Mouse (Mus musculus) olfactory bulb, adult 2 months (tissue): ENCODE measurements around the gene Slc12a5.

Experiments
- CTCF ChIP-seq: fragments of 200-500 bp; IDR thresholded peaks from 2 replicates; pipeline ENCODE4 v1.5.1; 2012; ENCODE audit warnings: low read depth, mild to moderate bottlenecking, low read length, moderate library complexity; ENCODE audit not compliant: insufficient read depth
- POLR2A ChIP-seq: fragments of 200-500 bp; IDR thresholded peaks from 2 replicates; pipeline ENCODE4 v1.6.1; 2012; ENCODE audit warnings: mild to moderate bottlenecking, low read depth, low read length, moderate library complexity; ENCODE audit not compliant: insufficient read depth

DNA sequence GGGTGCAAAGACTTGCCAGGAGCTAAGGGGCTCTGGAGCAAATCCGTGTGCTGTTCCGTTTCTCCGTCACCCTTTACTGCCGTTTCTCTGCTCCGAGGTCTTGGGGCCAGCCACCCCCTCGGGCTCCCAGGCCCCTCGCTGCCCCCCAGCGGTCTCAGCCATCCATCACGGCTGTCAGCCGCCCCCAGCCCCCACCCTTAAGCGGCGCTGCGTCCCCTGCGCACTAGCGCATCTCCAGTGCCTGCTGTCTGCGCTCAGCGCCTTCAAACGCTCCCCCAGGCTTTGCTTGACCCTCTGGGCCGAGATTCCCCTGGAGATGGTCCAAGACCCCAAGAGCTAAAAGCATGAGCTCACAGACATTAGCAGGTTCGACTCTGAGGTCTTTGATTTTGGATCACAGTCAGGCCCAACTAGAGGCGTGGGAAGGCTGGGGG is 8.8 kb downstream of the Slc12a5 start:
- TF ChIP-seq CTCF, result no peak
- TF ChIP-seq POLR2A, result no peak
